Mouse (Mus musculus): Measurements from ENCODE around the gene Itgb5. TPM values are rescaled to one million over a fixed set of nuclear protein-coding genes. Genes with fewer than 3 reads are reported as not detected.

Itgb5 gene
- total RNA-seq, 2 experiments from 2014 or later: 38.7 to 42.3 TPM

- no peak for DNase-seq (ENCODE audit: extremely low spot score in 1 of 2, low spot score in 1 of 2)
These were observed 66.2 kb downstream of the Itgb5 start for GRCm38 (mm10) chr16:33895690-33896089.

- no peak for DNase-seq (ENCODE audit: extremely low spot score in 1 of 2, low spot score in 1 of 2)
These were observed 67.3 kb downstream of the Itgb5 start for GRCm38 (mm10) chr16:33896801-33897200.

GRCm38 (mm10) chr16:33903664-33904441 lies 74.4 kb downstream of the Itgb5 start:
- DNase-seq (ENCODE audit: extremely low spot score in 1 of 2, low spot score in 1 of 2): no peak

GRCm38 (mm10) chr16:33904553-33904952 lies 75.1 kb downstream of the Itgb5 start:
- no peak for DNase-seq (ENCODE audit: extremely low spot score in 1 of 2, low spot score in 1 of 2)

GRCm38 (mm10) chr16:33908239-33908638 lies 78.8 kb downstream of the Itgb5 start:
- DNase-seq (ENCODE audit: extremely low spot score in 1 of 2, low spot score in 1 of 2): no peak

GRCm38 (mm10) chr16:33914997-33915396 lies 85.5 kb downstream of the Itgb5 start:
- no peak for DNase-seq (ENCODE audit: extremely low spot score in 1 of 2, low spot score in 1 of 2)

- no peak for DNase-seq (ENCODE audit: extremely low spot score in 1 of 2, low spot score in 1 of 2)
These were observed 87.2 kb downstream of the Itgb5 start for GRCm38 (mm10) chr16:33916473-33917251.

GRCm38 (mm10) chr16:33917390-33917789 lies 87.9 kb downstream of the Itgb5 start:
- DNase-seq (ENCODE audit: extremely low spot score in 1 of 2, low spot score in 1 of 2): no peak

- no peak for DNase-seq (ENCODE audit: extremely low spot score in 1 of 2, low spot score in 1 of 2)
These were observed 88.5 kb downstream of the Itgb5 start for GRCm38 (mm10) chr16:33917926-33918325.

- DNase-seq (ENCODE audit: extremely low spot score in 1 of 2, low spot score in 1 of 2): no peak
These were observed 92.0 kb downstream of the Itgb5 start for GRCm38 (mm10) chr16:33921514-33921913.

GRCm38 (mm10) chr16:33922111-33923000 lies 92.9 kb downstream of the Itgb5 start:
- DNase-seq (ENCODE audit: extremely low spot score in 1 of 2, low spot score in 1 of 2): no peak

GRCm38 (mm10) chr16:33923001-33923316 lies 93.5 kb downstream of the Itgb5 start:
- no peak for DNase-seq (ENCODE audit: extremely low spot score in 1 of 2, low spot score in 1 of 2)

GRCm38 (mm10) chr16:33923758-33924157 lies 94.3 kb downstream of the Itgb5 start:
- no peak for DNase-seq (ENCODE audit: extremely low spot score in 1 of 2, low spot score in 1 of 2)

GRCm38 (mm10) chr16:33927263-33927824 lies 97.9 kb downstream of the Itgb5 start:
- DNase-seq (ENCODE audit: extremely low spot score in 1 of 2, low spot score in 1 of 2): no peak

- DNase-seq (ENCODE audit: extremely low spot score in 1 of 2, low spot score in 1 of 2): no peak
These were observed 99.5 kb downstream of the Itgb5 start for GRCm38 (mm10) chr16:33928788-33929462.

- DNase-seq (ENCODE audit: extremely low spot score in 1 of 2, low spot score in 1 of 2): no peak
These were observed 101.3 kb downstream of the Itgb5 start for GRCm38 (mm10) chr16:33930785-33931184.

GRCm38 (mm10) chr16:33931682-33932081 lies 102.2 kb downstream of the Itgb5 start:
- DNase-seq (ENCODE audit: extremely low spot score in 1 of 2, low spot score in 1 of 2): no peak

GRCm38 (mm10) chr16:33932126-33932525 lies 102.7 kb downstream of the Itgb5 start:
- no peak for DNase-seq (ENCODE audit: extremely low spot score in 1 of 2, low spot score in 1 of 2)

- DNase-seq (ENCODE audit: extremely low spot score in 1 of 2, low spot score in 1 of 2): no peak
These were observed 103.9 kb downstream of the Itgb5 start for GRCm38 (mm10) chr16:33933411-33933810.

All from layer of hippocampus, postnatal 25 days (tissue).